Mouse (Mus musculus): Measurements from ENCODE around the gene Rps25.

DNA sequence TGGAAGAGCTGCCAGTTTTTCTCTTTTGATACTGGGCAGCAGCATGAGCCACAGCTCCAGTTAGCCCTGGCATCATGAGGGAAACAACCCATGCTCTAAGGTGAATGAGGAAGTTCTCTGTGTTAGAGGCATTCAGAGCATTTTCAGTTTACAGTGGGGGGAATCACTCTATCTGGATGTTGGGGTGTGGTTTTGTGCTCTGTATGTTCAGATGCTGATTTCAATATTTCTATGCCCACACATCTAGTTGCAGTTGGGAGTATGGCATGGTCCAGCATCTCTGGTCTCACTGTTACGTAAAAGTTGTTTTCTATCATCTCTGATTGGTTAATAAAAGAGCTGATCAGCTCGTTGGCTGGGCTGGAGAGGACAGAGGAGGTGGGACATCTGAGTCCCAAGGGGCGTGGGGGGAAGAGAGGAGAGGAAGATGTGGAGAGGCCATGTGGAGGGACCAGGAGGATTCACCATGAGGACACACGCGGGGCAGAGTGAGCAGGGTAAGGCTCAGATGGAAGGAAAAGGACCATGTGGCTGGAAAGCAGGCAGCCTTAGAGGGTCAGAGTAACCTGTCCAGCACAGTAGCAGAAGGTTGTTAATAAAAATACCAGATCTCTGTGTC, 13.4 kb downstream of the Rps25 start:
- TF ChIP-seq POLR2A (IDR thresholded peaks at IDR 0.05; ENCODE audit: insufficient read depth, low read length) (no peak), CTCF (IDR thresholded peaks at IDR 0.05; ENCODE audit: low read depth, low read length) (no peak), EP300 (IDR thresholded peaks at IDR 0.05; ENCODE audit: insufficient read depth, low read depth, low read length) (no peak)
